Mouse (Mus musculus) thymus, postnatal 0 days (tissue): ENCODE data around the gene Myo6. TPM values are rescaled to one million over a fixed set of nuclear protein-coding genes. Genes with fewer than 3 reads are reported as not detected.

ENCODE experiments used
- DNase-seq: peaks from one replicate; pipeline ENCODE4 v3.0.0-alpha.2; 2015; ENCODE audit warnings: low spot score
- polyA plus RNA-seq: library from polyadenylated mRNA; unstranded; fragments of >200 nt; fragmentation: Nextera tagmentation; extraction: Ambion mirVana; gene quantifications from 2 replicates; pipeline ENCODE4 v1.2.1, GENCODE M21; 2015

Myo6 gene
- polyA plus RNA-seq, 1 experiment from 2014 or later = 52.5 TPM

DNA sequence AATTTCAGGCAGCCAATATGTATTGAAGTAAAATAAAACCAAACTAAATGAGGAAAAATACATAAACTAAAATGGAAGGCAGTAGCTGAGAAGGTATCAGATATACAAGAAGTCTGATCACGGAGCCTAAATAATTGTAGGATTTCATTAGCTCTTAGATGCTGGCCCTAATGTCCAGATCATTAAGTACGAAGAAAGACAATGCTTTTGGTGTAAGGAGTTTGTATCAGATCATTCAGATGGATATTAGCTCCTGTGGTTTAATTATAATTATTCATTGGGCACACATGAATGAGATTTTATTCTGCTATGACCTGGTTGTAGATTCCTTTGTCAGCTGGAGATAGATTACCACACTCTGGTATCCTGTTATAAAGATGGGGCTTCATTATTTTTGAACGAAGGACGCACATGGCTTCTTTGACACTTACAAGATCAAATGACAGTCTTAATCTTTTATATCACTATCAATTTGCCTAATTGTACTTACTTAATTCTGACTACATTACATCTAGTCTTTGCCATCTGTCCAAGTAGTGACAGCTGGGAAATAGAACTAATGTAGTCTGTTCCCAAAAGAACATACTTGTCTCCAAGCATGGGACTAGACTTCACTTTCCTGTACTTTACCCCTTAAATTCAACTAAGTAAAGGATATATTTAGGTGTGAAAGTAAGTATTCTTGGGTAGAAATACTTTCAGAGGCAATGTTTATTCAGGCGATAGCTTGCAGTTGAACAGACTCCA lies 61.9 kb downstream of the Myo6 start:
- DNase-seq = no peak

GRCm38 (mm10) chr9:80233831-80234455 lies 69.1 kb downstream of the Myo6 start:
- no peak for DNase-seq

- no peak for DNase-seq
Measured at GRCm38 (mm10) chr9:80237184-80237799, 72.5 kb downstream of the Myo6 start.

- DNase-seq = no peak
Measured at GRCm38 (mm10) chr9:80241719-80242118, 76.9 kb downstream of the Myo6 start.

DNA sequence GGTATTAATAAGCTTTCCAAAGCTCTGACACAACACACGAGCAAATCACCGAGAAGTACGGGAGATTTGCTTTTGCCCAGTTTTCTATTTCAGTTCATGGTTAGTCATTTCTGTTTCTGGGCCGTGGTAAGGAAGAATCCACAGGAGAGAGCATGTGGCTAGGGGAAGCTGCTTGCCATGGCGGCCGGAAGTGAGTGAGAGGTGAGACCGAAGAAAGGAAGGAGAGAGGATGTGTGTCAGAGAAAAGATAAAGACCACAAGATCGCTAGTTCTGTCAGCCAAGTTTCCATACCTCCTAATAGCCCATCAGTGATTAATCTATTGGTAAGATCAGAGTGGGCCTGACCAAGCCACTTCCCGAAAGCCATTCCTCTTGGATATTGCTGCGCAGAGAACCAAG lies 87.3 kb downstream of the Myo6 start:
- peak; percentile 8 for DNase-seq

DNA sequence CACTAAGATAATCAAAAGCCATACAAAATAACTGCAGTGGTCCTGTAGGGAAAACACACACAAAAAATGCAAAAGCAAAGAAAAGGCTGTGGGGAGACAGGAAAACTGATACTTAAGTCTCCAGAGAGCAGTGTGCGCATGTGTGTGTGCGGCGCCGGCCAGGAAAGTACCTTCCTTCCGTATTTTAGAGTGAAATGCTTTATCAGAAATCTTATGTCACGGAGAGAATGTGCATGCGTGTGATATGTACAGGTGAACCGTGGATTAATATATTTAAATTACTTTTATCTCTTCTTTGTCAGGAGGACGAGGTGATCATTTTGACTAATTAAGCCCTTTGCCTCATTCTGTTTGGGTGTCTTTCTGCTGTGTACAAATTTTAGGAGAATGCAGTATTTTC lies 88.4 kb downstream of the Myo6 start:
- no peak for DNase-seq

DNA sequence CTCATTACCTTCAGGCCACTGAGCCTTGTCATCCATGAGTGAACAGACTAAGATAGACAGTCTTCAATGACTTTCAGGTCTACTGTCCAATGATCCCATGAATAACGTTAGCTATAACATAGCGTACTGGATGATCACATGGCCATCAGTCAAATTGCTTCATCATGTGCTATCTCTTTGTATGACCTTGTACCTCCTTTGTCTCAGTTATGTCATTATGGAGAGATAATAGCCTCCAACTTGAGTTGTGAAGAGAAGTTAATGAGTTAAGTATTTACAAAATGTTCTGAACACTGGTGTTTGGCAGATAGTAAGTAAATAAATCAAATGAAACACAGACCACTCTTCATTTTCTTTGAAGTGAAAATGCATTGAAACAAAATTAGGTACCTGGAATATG lies 91.7 kb downstream of the Myo6 start:
- DNase-seq = no peak

- peak; percentile 45 for DNase-seq
Measured at GRCm38 (mm10) chr9:80258396-80258795, 93.6 kb downstream of the Myo6 start.

DNA sequence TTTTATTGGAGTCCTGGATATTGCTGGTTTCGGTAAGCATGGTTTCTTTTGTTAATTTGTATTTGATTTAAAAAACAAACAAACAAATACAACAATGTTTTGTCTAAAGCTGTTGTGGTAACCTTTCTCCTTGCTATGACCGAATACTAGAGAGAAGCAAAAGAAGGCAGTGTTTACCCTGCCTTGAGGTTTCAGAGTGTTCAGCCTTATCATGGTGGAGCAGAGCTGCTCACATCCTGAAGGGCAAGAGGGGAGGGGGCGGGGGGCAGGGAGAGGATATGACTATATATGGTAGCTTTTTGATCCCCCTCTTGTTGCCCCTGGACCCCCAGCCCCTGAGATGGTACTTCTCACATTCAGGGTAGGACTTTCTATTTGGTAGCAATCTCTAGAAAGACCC lies 96.1 kb downstream of the Myo6 start:
- DNase-seq = no peak

GRCm38 (mm10) chr9:80262367-80263026 lies 97.7 kb downstream of the Myo6 start:
- DNase-seq = no peak

GRCm38 (mm10) chr9:80266086-80266485 lies 101.3 kb downstream of the Myo6 start:
- DNase-seq = peak; percentile 54

GRCm38 (mm10) chr9:80266507-80266906 lies 101.7 kb downstream of the Myo6 start:
- DNase-seq = peak; percentile 82

- DNase-seq = no peak
Measured at GRCm38 (mm10) chr9:80269596-80269995, 104.8 kb downstream of the Myo6 start.

GRCm38 (mm10) chr9:80272951-80273350 lies 108.1 kb downstream of the Myo6 start:
- no peak for DNase-seq

DNA sequence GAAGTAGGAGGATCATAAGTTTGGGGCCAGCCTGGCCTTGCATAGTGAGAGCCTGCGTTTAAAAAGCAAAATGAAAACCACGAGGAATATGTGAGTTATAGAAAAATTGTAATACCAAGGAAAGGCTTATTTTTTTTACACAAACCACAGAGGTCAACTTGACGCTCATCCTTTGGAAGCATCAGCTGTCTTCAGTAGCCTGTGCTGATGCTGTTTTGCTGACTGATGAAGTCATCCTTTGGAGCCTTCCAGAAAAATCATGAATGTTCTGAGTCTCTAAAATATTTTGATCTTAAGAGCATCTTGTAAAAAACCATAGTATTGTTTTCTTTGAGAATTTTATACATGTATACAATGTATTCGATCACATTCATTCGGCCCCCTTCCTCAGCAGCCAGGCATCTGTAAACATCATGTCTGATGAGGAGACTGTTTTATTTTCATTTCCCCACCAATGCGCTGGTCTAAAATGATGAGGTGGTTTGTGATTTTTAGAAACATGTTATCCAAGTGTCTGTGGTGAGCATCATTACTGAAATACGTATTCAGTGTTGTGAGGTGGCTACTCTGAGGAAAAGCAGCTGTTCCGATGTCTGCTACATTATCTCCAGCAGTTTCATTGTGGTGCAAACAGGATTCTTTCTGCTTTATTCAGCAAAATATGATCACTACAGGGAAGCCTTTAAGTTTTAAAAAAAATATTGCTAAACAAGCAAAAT lies 110.4 kb downstream of the Myo6 start:
- no peak for DNase-seq

DNA sequence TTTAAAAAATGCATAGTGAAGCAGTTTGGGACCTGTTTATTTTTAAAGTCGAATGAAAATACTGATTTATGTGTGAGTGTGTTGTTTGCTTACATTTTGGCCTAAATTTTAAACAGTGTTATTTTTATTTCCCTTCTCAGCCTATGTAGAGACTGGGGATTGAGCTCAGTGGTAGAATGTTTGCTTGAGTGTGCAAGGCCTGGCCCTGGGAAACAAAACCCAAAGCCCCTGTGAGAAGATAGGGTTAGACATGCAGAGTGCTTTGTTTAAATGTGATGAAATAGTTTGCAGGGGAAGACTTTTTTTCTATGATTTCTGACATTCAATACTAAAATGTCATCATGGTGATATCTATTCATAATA lies 110.9 kb downstream of the Myo6 start:
- no peak for DNase-seq

DNA sequence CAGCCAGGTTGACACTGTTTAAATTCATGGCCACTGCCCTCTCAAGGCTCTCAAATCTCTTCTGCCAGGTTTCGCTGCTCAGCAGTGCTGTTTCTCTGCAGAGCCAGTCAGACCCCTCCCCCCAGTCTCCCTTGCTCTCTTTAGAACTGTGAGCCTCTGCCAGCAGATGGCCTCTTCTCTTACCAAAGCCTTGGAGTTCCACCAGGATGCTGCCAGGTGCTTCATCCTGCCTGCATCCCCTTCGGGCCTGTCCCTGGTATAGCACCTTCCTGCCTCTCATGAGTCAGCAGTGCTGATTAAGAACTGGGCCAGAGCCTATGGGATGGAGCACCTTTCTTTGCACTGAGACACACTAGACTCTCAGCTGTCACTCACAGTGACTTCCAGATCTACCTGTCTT lies 112.3 kb downstream of the Myo6 start:
- DNase-seq = peak; percentile 7

GRCm38 (mm10) chr9:80277770-80278169 lies 112.9 kb downstream of the Myo6 start:
- DNase-seq = no peak

DNA sequence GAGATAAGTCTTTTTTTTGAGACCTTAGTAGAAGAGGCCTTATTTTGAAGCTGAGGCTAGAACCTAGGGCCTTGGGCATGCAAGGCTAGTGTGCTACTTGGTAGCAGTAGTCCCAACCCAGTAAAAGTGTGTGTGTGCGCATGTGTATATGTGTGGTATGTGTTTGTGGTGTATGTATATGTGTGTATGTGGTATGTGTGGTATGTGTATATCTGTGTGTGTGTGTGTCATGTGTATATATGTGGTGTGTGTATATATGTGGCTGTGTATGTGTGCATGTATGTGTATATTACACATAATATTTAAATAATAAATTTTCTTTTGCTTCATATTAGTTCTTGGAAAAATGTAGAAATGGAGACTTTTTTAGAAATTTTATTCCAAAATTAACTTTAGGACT lies 115.9 kb downstream of the Myo6 start:
- DNase-seq = no peak

GRCm38 (mm10) chr9:80282426-80282825 lies 117.6 kb downstream of the Myo6 start:
- DNase-seq = no peak

DNA sequence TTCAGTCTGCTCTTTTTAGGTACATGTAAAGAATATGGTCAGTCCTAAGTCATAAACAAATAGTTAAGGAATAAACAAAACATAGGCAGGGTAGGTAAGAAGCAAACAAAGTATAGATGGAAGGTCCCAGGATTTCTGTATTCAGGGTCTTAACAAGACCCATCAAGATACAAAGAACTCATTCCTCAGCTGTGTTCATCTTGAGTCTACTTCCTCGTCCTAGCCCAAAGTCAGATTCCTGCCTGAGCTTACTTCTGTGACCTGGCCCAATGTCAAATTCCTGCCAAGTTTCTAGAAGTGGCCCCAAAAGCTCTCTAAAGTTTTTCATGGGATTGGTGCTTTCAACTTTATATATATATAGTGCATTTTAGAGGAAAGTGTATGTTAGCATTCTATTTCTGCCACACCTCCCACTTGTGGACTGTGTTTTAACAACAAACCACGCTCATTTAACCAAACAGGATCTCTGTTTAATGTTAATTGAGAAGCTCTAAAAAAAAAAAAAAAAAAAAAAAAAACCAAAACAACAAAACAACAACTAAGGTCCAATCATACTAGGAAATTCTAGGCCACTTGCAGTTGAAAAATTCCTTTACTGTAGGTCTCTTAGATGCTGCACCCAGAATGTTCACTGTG lies 119.8 kb downstream of the Myo6 start:
- DNase-seq = no peak
